Mouse (Mus musculus): ENCODE measurements around the gene Chd2. TPM values are rescaled to one million over a fixed set of nuclear protein-coding genes. Genes with fewer than 3 reads are reported as not detected.

The Chd2 gene
- polyA plus RNA-seq, 1 experiment = 36.9 TPM

DNA sequence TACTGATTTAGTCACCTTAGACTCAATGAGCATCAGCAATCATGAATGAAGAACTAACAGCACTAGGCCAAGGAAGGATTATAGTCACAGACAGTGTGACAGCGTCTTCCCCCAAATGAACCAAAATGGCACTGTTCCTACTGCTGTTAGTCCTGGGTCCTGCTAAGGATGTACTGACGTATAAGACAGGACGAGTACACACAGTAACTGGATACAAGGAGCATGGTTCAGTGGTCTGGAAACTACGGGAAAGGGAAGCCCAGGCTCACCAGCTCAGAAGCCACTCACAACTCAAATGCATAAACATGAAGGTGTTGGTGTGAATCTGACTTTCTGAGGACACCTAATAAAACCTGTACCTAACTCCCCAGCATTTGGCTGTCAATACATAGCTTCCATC is 27.1 kb downstream of the Chd2 start:
- H3K27me3 ChIP-seq (replicated peaks; ENCODE audit: control insufficient read depth, insufficient read depth, low read length) = no peaks in the 10 kb centered on the region
- no peak for DNase-seq
- TF ChIP-seq CTCF (conservative IDR thresholded peaks at IDR 0.05; ENCODE audit: insufficient read depth, insufficient read length, low read depth, low read length) (no peak), POLR2A (IDR thresholded peaks at IDR 0.05; ENCODE audit: low read depth, low read length) (no peak)
- peaks cover 19% of the 10 kb centered on the region for H3K36me3 ChIP-seq (ENCODE audit: control insufficient read depth, insufficient read depth, low read length)
- peaks cover 3% of the 10 kb centered on the region; the same call in 1 of the 2 replicates for H3K4me1 ChIP-seq (ENCODE audit: control insufficient read depth, insufficient read depth, low read length)
- no peak overlapping the region for H3K4me3 ChIP-seq (ENCODE audit: insufficient read depth, low read depth, low read length)
- H3K27ac ChIP-seq (ENCODE audit: insufficient read depth, low read depth, low read length) = no peak overlapping the region
- 42% methylated on average over 4 of the region's 4 CpGs for WGBS

DNA sequence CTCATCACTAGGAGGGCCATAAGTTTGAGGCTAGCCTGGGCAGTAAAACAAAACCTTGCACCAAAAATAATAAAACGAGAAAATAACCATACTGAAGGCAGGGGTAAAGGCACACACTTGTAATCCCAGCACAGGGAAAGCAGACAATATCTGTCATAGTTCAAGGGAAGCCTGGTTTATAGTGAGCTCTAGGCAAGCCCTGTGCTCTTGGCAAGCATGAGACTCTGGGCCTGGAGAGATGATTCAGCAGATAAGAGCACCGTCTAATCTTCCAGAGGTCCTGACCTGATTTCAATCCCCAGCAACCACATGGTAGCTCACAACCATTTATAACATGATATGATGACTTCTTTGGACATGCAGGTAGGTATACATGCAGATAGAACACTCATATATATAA is 29.2 kb downstream of the Chd2 start:
- Histone ChIP-seq H3K27ac (ENCODE audit: insufficient read depth, low read depth, low read length) (no peak overlapping the region), H3K4me1 (ENCODE audit: control insufficient read depth, insufficient read depth, low read length) (no peaks in the 10 kb centered on the region; the same call in 1 of the 2 replicates), H3K27me3 (replicated peaks; ENCODE audit: control insufficient read depth, insufficient read depth, low read length) (no peaks in the 10 kb centered on the region), H3K4me3 (ENCODE audit: insufficient read depth, low read depth, low read length) (no peak overlapping the region), H3K36me3 (ENCODE audit: control insufficient read depth, insufficient read depth, low read length) (peaks cover 22% of the 10 kb centered on the region)
- no peak for TF ChIP-seq CTCF (conservative IDR thresholded peaks at IDR 0.05; ENCODE audit: insufficient read depth, insufficient read length, low read depth, low read length)
- TF ChIP-seq POLR2A (IDR thresholded peaks at IDR 0.05; ENCODE audit: low read depth, low read length) = no peak
- DNase-seq = no peak
- 44% methylated on average over 2 of the region's 2 CpGs for WGBS

DNA sequence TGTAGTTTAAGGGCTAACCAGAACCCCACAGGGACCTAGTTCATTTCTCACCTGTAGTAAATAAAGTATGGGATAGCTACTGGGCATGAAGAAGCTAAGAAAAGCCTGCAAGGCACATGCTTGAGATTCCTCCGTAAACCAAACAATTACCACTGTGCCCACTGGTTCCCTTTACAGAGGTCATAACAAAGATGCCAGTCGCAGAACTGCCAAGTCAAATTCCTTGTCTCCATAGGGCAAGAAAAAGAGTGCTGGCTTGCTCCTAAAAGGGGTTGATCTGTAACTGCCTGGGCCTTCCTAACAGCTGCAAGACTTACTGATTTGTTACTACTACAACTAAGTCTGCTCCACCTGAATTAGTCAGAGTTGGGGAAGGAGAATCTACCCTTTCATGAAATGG is 32.9 kb downstream of the Chd2 start:
- peak overlapping the region; percentile 38; the same call in 1 of the 2 replicates for H3K27ac ChIP-seq (ENCODE audit: insufficient read depth, low read depth, low read length)
- no peaks in the 10 kb centered on the region for H3K4me1 ChIP-seq (ENCODE audit: control insufficient read depth, insufficient read depth, low read length)
- no peaks in the 10 kb centered on the region for H3K27me3 ChIP-seq (replicated peaks; ENCODE audit: control insufficient read depth, insufficient read depth, low read length)
- H3K4me3 ChIP-seq (ENCODE audit: insufficient read depth, low read depth, low read length) = no peak overlapping the region
- 48% methylated on average over 2 of the region's 2 CpGs for WGBS
- DNase-seq = no peak
- H3K36me3 ChIP-seq (ENCODE audit: control insufficient read depth, insufficient read depth, low read length) = peaks cover 21% of the 10 kb centered on the region
- no peak for TF ChIP-seq POLR2A (IDR thresholded peaks at IDR 0.05; ENCODE audit: low read depth, low read length)
- no peak for TF ChIP-seq CTCF (conservative IDR thresholded peaks at IDR 0.05; ENCODE audit: insufficient read depth, insufficient read length, low read depth, low read length)

DNA sequence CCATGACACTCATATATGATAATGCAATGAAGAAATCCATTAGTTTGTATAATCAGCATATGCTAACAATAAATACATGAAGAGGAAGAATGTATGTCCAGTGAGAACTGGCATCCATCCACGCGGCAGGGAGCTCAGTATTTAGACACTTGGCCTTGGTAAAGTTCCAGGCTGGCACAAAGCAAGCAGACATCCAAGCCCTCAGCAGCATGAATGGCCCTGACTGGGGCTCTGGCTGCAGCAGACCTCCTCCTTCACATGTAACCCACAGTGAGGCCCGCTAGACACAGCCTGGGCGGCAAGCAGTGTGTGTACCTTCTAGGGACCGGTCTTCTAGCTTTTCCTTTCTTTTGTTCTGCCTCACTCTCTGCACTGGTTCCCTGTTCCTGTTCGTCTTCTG is 34.1 kb downstream of the Chd2 start:
- H3K4me1 ChIP-seq (ENCODE audit: control insufficient read depth, insufficient read depth, low read length) = no peaks in the 10 kb centered on the region
- DNase-seq = no peak
- H3K27ac ChIP-seq (ENCODE audit: insufficient read depth, low read depth, low read length) = no peak overlapping the region
- no peak overlapping the region for H3K4me3 ChIP-seq (ENCODE audit: insufficient read depth, low read depth, low read length)
- peaks cover 25% of the 10 kb centered on the region for H3K36me3 ChIP-seq (ENCODE audit: control insufficient read depth, insufficient read depth, low read length)
- H3K27me3 ChIP-seq (replicated peaks; ENCODE audit: control insufficient read depth, insufficient read depth, low read length) = no peaks in the 10 kb centered on the region
- TF ChIP-seq POLR2A (IDR thresholded peaks at IDR 0.05; ENCODE audit: low read depth, low read length) (no peak), CTCF (conservative IDR thresholded peaks at IDR 0.05; ENCODE audit: insufficient read depth, insufficient read length, low read depth, low read length) (no peak)
- WGBS = 91% methylated on average over 6 of the region's 6 CpGs

DNA sequence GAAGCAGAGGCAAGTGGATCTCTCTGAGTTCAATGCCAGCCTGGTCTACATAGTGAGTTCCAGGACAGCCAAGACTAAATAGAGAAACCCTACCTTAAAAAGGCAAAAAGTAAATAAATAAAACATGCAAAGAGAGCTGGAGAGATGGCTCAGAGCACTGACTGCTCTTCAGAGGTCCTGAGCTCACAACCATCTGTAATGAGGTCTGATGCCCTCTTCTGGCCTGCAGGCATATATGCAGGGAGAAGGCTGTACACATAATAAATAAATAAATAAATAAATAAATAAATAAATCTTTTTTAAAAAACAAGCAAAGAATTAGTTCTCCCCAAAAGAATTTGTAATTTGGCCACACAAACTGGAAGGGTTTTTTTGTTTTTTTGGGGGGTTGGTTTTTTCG is 34.8 kb downstream of the Chd2 start:
- no peak for DNase-seq
- H3K36me3 ChIP-seq (ENCODE audit: control insufficient read depth, insufficient read depth, low read length) = peaks cover 27% of the 10 kb centered on the region
- H3K4me1 ChIP-seq (ENCODE audit: control insufficient read depth, insufficient read depth, low read length) = no peaks in the 10 kb centered on the region
- H3K4me3 ChIP-seq (ENCODE audit: insufficient read depth, low read depth, low read length) = no peak overlapping the region
- H3K27me3 ChIP-seq (replicated peaks; ENCODE audit: control insufficient read depth, insufficient read depth, low read length) = no peaks in the 10 kb centered on the region
- TF ChIP-seq POLR2A (IDR thresholded peaks at IDR 0.05; ENCODE audit: low read depth, low read length) (no peak), CTCF (conservative IDR thresholded peaks at IDR 0.05; ENCODE audit: insufficient read depth, insufficient read length, low read depth, low read length) (peak; percentile 21; the same call in 1 of the 2 replicates)
- no peak overlapping the region for H3K27ac ChIP-seq (ENCODE audit: insufficient read depth, low read depth, low read length)
- 100% methylated on average over 1 of the region's 1 CpGs for WGBS

DNA sequence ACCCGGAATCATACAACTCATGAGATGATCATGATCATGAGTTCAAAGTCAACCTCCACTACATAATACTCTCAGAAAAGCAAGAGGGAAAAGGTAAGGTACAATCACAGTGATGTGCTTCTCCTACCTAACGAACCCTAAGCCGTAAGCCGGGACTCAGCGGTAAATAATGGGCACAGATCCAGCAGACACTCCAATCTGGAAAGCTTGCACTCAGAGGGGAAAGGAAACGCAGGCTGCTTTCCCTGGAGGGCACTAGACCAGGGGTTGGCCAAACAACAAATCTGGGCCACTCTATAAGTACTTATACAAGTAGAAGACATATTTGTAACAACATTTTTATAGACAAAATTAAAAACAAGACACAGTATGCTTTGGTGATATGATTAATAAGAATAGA is 36.4 kb downstream of the Chd2 start:
- Histone ChIP-seq H3K36me3 (ENCODE audit: control insufficient read depth, insufficient read depth, low read length) (peaks cover 27% of the 10 kb centered on the region), H3K27me3 (replicated peaks; ENCODE audit: control insufficient read depth, insufficient read depth, low read length) (no peaks in the 10 kb centered on the region), H3K27ac (ENCODE audit: insufficient read depth, low read depth, low read length) (no peak overlapping the region), H3K4me3 (ENCODE audit: insufficient read depth, low read depth, low read length) (no peak overlapping the region), H3K4me1 (ENCODE audit: control insufficient read depth, insufficient read depth, low read length) (no peaks in the 10 kb centered on the region)
- TF ChIP-seq CTCF (conservative IDR thresholded peaks at IDR 0.05; ENCODE audit: insufficient read depth, insufficient read length, low read depth, low read length) = no peak
- TF ChIP-seq POLR2A (IDR thresholded peaks at IDR 0.05; ENCODE audit: low read depth, low read length) = no peak
- WGBS = 50% methylated on average over 6 of the region's 6 CpGs
- DNase-seq = no peak

DNA sequence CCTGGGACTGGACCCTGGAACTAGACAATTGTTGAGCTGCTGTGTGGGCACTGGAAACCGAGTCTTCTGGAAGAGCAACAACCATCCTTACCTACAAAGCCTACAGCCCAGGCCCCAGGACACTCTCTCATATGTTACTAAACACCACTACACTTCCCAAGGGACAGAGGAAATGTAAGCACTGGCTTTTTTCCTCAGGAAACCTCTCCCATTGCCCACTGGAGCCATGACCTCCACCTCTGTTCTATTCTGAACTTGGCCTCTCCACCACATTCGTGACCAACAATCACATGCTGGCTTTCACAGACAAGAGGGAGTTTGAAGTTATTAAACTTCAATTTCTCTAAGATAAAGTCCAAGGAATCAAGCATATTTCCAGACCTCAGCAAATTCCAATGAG is 43.4 kb downstream of the Chd2 start:
- Histone ChIP-seq H3K4me1 (ENCODE audit: control insufficient read depth, insufficient read depth, low read length) (peaks cover 4% of the 10 kb centered on the region; the same call in 1 of the 2 replicates), H3K36me3 (ENCODE audit: control insufficient read depth, insufficient read depth, low read length) (peaks cover 44% of the 10 kb centered on the region), H3K4me3 (ENCODE audit: insufficient read depth, low read depth, low read length) (no peak overlapping the region), H3K27ac (ENCODE audit: insufficient read depth, low read depth, low read length) (no peak overlapping the region), H3K27me3 (replicated peaks; ENCODE audit: control insufficient read depth, insufficient read depth, low read length) (no peaks in the 10 kb centered on the region)
- peak; percentile 33 for DNase-seq
- 65% methylated on average over 2 of the region's 2 CpGs for WGBS
- TF ChIP-seq POLR2A (IDR thresholded peaks at IDR 0.05; ENCODE audit: low read depth, low read length) = no peak
- no peak for TF ChIP-seq CTCF (conservative IDR thresholded peaks at IDR 0.05; ENCODE audit: insufficient read depth, insufficient read length, low read depth, low read length)

Data from kidney, adult 2 months (tissue).